Mouse (Mus musculus) megakaryocyte, embryonic 14.5 days (primary cell): ENCODE data around the gene Mavs.
"Not testable (repeated sequence)": the region's sequence is repeated elsewhere in the genome, so short reads cannot be mapped to it uniquely, and the experiment has no call there.

Source experiments
- FLI1 ChIP-seq: IDR thresholded peaks from 2 replicates; pipeline ENCODE4 v1.6.1; 2012; ENCODE audit warnings: low read length, inconsistent platforms, mixed read lengths
- GATA1 ChIP-seq: IDR thresholded peaks from 3 replicates; pipeline ENCODE4 v1.6.1; 2012; ENCODE audit warnings: mixed read lengths, low read length, inconsistent platforms, borderline replicate concordance

DNA sequence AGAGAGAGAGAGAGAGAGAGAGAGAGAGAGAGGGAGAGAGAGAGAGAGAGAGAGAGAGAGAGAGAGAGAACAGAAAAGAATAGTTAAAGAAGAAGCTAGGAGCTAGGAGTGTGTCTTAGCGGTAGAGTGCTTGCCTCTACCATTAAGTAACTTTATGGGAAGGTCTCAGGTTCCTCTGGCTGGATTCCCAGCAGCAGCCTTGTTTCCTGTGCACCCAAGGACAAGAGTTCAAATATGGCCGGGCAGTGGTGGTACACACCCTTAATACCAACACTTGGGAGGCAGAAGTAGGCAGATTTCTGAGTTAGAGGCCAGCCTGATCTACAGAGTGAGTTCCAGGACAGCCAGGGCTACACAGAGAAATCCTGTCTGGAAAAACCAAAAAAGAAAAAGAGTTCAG is 7.2 kb upstream of the Mavs start:
- TF ChIP-seq GATA1, FLI1: not testable (repeated sequence)
